Mouse (Mus musculus): ENCODE data around the gene L1td1.

Gene L1td1

DNA sequence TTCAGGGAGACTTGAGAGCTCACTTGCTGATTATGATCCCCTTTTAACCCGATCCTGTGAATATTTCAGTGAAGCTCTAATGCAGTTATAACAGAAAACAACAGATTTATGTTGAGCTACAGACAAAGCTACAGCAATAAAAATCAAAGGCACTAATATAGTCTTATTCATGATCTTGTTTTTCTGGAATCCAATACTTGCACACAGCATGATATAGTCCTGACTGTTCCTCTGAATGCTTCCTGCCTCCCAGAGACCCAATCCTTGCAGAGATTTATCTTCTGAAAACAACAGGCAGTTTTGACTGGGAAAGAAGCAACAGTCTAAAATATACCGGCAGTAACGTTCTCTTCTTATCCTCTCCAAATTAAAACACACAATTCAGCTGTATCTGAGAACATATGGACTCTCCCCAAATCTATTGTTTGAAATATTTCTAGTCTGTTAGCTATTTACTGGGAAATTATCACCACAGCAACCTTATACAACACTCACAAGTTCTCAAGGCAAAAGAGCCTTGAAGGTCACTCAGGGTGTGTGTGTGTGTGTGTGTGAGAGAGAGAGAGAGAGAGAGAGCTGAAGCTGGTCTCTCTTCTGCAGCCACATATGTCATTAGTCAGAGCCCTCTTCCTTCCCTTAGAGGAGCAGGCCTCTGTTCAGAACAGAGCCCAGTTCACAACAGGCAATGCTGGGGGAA, 16.8 kb downstream of the L1td1 start:
- no peak for DNase-seq

- no peak for DNase-seq
These were observed 17.3 kb downstream of the L1td1 start for GRCm38 (mm10) chr4:98743906-98744210.

DNA sequence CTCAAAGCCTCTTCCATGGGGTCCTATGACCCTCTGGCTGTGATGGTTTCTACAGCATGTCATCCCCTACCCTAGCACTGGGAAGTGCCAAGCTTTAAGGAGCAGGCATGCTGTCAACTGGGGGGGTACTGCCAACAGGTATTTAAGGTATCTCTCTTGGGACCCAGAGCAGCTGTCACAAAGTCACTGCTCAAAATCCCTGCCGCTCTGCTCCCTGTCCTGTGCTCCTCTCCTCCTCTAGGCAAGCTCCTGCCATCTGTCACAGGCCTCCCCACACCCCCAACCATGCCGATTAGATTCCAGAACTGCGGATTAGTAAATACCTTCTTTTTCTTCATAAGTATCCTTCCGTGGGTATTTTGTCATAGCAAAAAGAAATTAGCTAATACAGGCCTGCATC, 27.9 kb downstream of the L1td1 start:
- no peak for DNase-seq

GRCm38 (mm10) chr4:98756141-98756540, 29.6 kb downstream of the L1td1 start:
- no peak for DNase-seq

GRCm38 (mm10) chr4:98758012-98758821, 31.7 kb downstream of the L1td1 start:
- DNase-seq: no peak

- no peak for DNase-seq
These were observed 32.5 kb downstream of the L1td1 start for GRCm38 (mm10) chr4:98758872-98759518.

- no peak for DNase-seq
These were observed 40.9 kb downstream of the L1td1 start for GRCm38 (mm10) chr4:98767134-98768133.

DNA sequence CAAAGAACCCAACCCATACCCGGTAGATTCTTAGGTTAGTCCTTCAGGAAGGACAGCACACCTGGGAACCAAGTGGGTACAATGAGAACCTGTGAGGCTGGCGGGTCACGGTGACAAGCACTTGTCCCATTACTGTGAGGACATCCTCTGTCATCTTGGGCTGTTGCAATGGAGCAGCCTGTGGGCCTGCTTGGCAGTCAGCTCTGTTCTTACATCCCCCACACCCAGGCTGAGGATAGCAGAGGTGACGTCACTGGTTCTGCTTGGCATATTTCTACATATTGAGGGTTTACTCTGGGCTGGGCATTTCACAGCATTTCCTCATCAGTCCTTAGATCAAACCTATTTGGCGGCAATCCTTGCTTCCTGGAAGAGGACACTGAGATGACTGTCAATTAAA, 47.3 kb downstream of the L1td1 start:
- no peak for DNase-seq

DNA sequence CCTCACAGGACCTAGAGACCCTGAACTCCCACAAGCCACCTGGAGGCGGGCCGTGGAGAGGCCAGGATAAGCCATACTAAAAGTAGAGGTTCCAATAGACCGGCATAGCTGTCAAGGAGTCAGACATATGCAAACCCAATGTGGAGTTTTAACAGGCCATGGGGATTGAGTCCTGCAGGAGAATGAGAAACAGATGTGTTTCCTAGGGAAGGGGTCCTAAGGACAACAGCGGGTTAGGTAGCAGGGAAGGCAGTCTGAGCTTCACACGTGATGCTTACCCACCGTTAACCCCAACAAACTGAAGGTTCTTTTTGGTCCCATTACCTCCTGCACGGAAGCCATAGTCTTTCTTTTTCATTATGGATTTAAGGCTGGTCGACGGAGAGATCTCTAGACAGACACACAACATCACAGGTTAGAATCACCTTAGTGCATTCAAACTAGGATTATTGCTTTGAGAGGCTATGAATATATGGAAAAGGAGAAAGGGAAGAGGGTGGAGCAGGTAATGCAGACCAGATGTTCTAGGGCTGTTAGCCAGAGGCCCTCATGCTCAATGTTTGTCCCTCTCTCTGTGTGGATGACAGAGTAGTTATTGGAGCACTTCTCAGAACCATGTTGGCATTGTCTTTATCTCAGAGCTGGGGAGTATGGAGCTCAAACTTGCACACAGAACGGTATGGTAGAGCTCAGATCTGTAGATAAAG, 50.3 kb downstream of the L1td1 start:
- no peak for DNase-seq

DNA sequence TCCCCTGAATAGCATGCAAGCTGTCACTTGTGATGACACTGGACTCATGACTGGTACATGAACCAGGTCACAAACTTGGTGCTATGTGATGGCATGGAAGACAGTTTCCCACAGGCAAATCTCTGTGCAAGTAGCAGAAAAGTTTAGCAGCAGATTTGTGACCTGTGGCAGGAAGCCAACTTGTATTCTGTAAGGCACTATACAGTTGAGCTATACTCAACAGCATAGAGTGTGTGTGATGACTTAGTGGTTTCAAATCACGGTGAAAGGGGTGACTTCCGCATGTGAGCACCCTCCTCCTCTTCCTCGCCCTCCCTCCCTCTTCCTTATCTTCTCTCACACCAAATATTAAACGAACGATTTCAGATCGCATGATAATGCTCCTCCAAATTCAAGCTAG, 50.9 kb downstream of the L1td1 start:
- DNase-seq: no peak

GRCm38 (mm10) chr4:98778219-98778618, 51.7 kb downstream of the L1td1 start:
- no peak for DNase-seq

- DNase-seq: no peak
These were observed 59.3 kb downstream of the L1td1 start for GRCm38 (mm10) chr4:98785851-98786250.

GRCm38 (mm10) chr4:98786281-98786680, 59.7 kb downstream of the L1td1 start:
- DNase-seq: no peak
